Mouse (Mus musculus) bone marrow macrophage, adult 2 months (primary cell): ENCODE data around the gene Stk39.

Source experiments
- CTCF ChIP-seq: IDR thresholded peaks from 2 replicates; pipeline ENCODE4 v1.5.1; 2012; ENCODE audit warnings: low read depth, mild to moderate bottlenecking, low read length, moderate library complexity
- POLR2A ChIP-seq: IDR thresholded peaks from 2 replicates; pipeline ENCODE4 v1.6.1; 2012; ENCODE audit warnings: mild to moderate bottlenecking, low read depth, low read length, borderline replicate concordance

DNA sequence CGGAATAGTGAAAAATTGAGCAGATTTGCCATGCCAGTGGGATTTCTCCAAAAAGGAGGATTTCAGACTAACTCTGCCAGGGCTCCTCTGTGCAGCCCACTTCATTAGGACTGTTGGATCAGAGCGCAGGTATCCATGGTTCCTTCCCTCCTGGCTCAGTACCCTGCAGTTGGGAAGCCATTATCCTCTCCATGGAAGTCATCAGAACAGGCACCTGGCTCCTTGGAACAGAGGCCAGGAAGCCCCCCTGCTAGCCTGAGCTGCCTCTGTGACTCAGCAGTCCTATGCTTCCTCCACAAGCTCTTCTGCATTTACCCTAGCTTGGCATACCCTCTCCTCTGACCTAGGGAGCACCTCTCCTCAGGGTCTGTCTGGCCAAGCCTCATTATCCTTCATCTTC, 311.5 kb downstream of the Stk39 start:
- TF ChIP-seq CTCF, result no peak
- no peak for TF ChIP-seq POLR2A
